Mouse (Mus musculus): ENCODE measurements at regions not wholly inside any gene's neighbourhood (a gene's known extent, or its start where the extent isn't known, plus 50 kb on each side); places are given as distances from the start of the nearest gene placed in this dataset.

- no peaks in the 10 kb centered on the region for H3K4me1 ChIP-seq (ENCODE audit: insufficient read depth)
- ATAC-seq (no peak), DNase-seq (no peak)
- no peak for TF ChIP-seq CTCF (IDR thresholded peaks at IDR 0.05; ENCODE audit: low read depth)
- no peak for TF ChIP-seq EP300 (IDR thresholded peaks at IDR 0.05; ENCODE audit: low read depth)
- H3K4me3 ChIP-seq (ENCODE audit: low read depth, low read length) = no peak overlapping the region
- H3K27me3 ChIP-seq (ENCODE audit: insufficient read depth, low read length) = no peaks in the 10 kb centered on the region
- H3K9ac ChIP-seq (replicated peaks) = no peak overlapping the region
- H3K4me2 ChIP-seq (ENCODE audit: low read depth, low read length) = no peak overlapping the region
- 67% methylated on average over 9 of the region's 9 CpGs for WGBS (ENCODE audit: insufficient replicate concordance)
- H3K36me3 ChIP-seq (replicated peaks; ENCODE audit: insufficient read depth, low read length) = no peaks in the 10 kb centered on the region
- H3K9me3 ChIP-seq (ENCODE audit: low read length) = peaks cover 5% of the 10 kb centered on the region
- no peak overlapping the region for H3K27ac ChIP-seq (ENCODE audit: low read depth)
Measured at GRCm38 (mm10) chr10:120597320-120597887, 121.1 kb upstream of the Hmga2 start.

- Histone ChIP-seq H3K4me1 (ENCODE audit: insufficient read depth) (no peaks in the 10 kb centered on the region), H3K27me3 (ENCODE audit: insufficient read depth, low read length) (no peaks in the 10 kb centered on the region), H3K9ac (replicated peaks) (no peak overlapping the region), H3K36me3 (replicated peaks; ENCODE audit: insufficient read depth, low read length) (no peaks in the 10 kb centered on the region), H3K4me2 (ENCODE audit: low read depth, low read length) (no peak overlapping the region), H3K4me3 (ENCODE audit: low read depth, low read length) (no peak overlapping the region), H3K9me3 (ENCODE audit: low read length) (peaks cover 5% of the 10 kb centered on the region), H3K27ac (ENCODE audit: low read depth) (no peak overlapping the region)
- DNase-seq (no peak), ATAC-seq (no peak)
- no peak for TF ChIP-seq EP300 (IDR thresholded peaks at IDR 0.05; ENCODE audit: low read depth)
- TF ChIP-seq CTCF (IDR thresholded peaks at IDR 0.05; ENCODE audit: low read depth) = no peak
- 52% methylated on average over 3 of the region's 3 CpGs for WGBS (ENCODE audit: insufficient replicate concordance)
Measured at GRCm38 (mm10) chr10:120595145-120595544, 118.9 kb upstream of the Hmga2 start.

- ATAC-seq = no peak
- Histone ChIP-seq H3K36me3 (replicated peaks; ENCODE audit: insufficient read depth, low read length) (no peaks in the 10 kb centered on the region), H3K4me3 (ENCODE audit: low read depth, low read length) (no peak overlapping the region), H3K4me1 (ENCODE audit: insufficient read depth) (no peaks in the 10 kb centered on the region), H3K9ac (replicated peaks) (no peak overlapping the region), H3K27ac (ENCODE audit: low read depth) (no peak overlapping the region), H3K4me2 (ENCODE audit: low read depth, low read length) (no peak overlapping the region), H3K9me3 (ENCODE audit: low read length) (peaks cover 5% of the 10 kb centered on the region), H3K27me3 (ENCODE audit: insufficient read depth, low read length) (no peaks in the 10 kb centered on the region)
- no peak for TF ChIP-seq CTCF (IDR thresholded peaks at IDR 0.05; ENCODE audit: low read depth)
- no peak for TF ChIP-seq EP300 (IDR thresholded peaks at IDR 0.05; ENCODE audit: low read depth)
- no peak for DNase-seq
Measured at GRCm38 (mm10) chr10:120593876-120594275, 117.6 kb upstream of the Hmga2 start.

GRCm38 (mm10) chr10:120589659-120590058 is 113.4 kb upstream of the Hmga2 start:
- Histone ChIP-seq H3K27ac (ENCODE audit: low read depth) (no peak overlapping the region), H3K4me3 (ENCODE audit: low read depth, low read length) (no peak overlapping the region), H3K4me2 (ENCODE audit: low read depth, low read length) (no peak overlapping the region), H3K9me3 (ENCODE audit: low read length) (peaks cover 5% of the 10 kb centered on the region), H3K27me3 (ENCODE audit: insufficient read depth, low read length) (no peaks in the 10 kb centered on the region), H3K36me3 (replicated peaks; ENCODE audit: insufficient read depth, low read length) (no peaks in the 10 kb centered on the region), H3K4me1 (ENCODE audit: insufficient read depth) (no peaks in the 10 kb centered on the region), H3K9ac (replicated peaks) (no peak overlapping the region)
- TF ChIP-seq EP300 (IDR thresholded peaks at IDR 0.05; ENCODE audit: low read depth) (no peak), CTCF (IDR thresholded peaks at IDR 0.05; ENCODE audit: low read depth) (no peak)
- ATAC-seq (no peak), DNase-seq (no peak)
- 75% methylated on average over 2 of the region's 2 CpGs for WGBS (ENCODE audit: insufficient replicate concordance)

GRCm38 (mm10) chr10:120587854-120588633 is 111.8 kb upstream of the Hmga2 start:
- H3K9me3 ChIP-seq (ENCODE audit: low read length) = no peaks in the 10 kb centered on the region
- H3K36me3 ChIP-seq (replicated peaks; ENCODE audit: insufficient read depth, low read length) = no peaks in the 10 kb centered on the region
- no peak overlapping the region for H3K4me3 ChIP-seq (ENCODE audit: low read depth, low read length)
- WGBS (ENCODE audit: insufficient replicate concordance) = 76% methylated on average over 8 of the region's 8 CpGs
- no peaks in the 10 kb centered on the region for H3K4me1 ChIP-seq (ENCODE audit: insufficient read depth)
- peaks cover 2% of the 10 kb centered on the region; the same call in 1 of the 2 replicates for H3K27me3 ChIP-seq (ENCODE audit: insufficient read depth, low read length)
- H3K27ac ChIP-seq (ENCODE audit: low read depth) = no peak overlapping the region
- H3K4me2 ChIP-seq (ENCODE audit: low read depth, low read length) = no peak overlapping the region
- ATAC-seq = no peak
- H3K9ac ChIP-seq (replicated peaks) = no peak overlapping the region
- DNase-seq = no peak
- TF ChIP-seq CTCF (IDR thresholded peaks at IDR 0.05; ENCODE audit: low read depth) = no peak
- TF ChIP-seq EP300 (IDR thresholded peaks at IDR 0.05; ENCODE audit: low read depth) = no peak

- DNase-seq = peak; percentile 49
- Histone ChIP-seq H3K27me3 (ENCODE audit: insufficient read depth, low read length) (peaks cover 7% of the 10 kb centered on the region; the same call in 1 of the 2 replicates), H3K4me2 (ENCODE audit: low read depth, low read length) (no peak overlapping the region), H3K36me3 (replicated peaks; ENCODE audit: insufficient read depth, low read length) (no peaks in the 10 kb centered on the region), H3K9me3 (ENCODE audit: low read length) (no peaks in the 10 kb centered on the region), H3K9ac (replicated peaks) (no peak overlapping the region), H3K4me1 (ENCODE audit: insufficient read depth) (peaks cover 3% of the 10 kb centered on the region; the same call in 1 of the 2 replicates), H3K27ac (ENCODE audit: low read depth) (no peak overlapping the region), H3K4me3 (ENCODE audit: low read depth, low read length) (no peak overlapping the region)
- TF ChIP-seq CTCF (IDR thresholded peaks at IDR 0.05; ENCODE audit: low read depth) = peak; percentile 67
- TF ChIP-seq EP300 (IDR thresholded peaks at IDR 0.05; ENCODE audit: low read depth) = no peak
- no peak for ATAC-seq
- WGBS (ENCODE audit: insufficient replicate concordance) = 77% methylated on average over 3 of the region's 3 CpGs
Measured at GRCm38 (mm10) chr10:120587179-120587578, 110.9 kb upstream of the Hmga2 start.
